ENCODE assay signal across 9 mouse cellular contexts in the genomic region with DNA sequence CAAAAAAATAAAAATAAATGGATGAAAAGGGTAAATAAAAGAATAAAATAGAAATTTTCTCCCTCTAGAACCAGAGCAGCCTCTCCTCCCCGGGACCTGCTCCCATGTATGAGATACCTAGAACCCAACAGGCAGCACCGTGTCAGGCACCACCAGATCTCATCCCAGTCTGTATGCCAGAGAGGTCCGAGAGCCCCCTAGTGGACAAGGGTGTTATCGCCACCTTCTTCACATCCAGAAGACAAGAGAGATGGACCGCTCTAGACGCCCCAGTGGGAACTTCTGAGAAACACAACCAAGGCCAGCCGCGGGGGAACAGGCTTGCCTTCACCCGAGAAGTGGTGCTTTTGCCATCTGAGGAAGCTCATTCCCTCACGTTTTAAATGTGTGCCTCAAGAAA. TPM values are rescaled to one million over a fixed set of nuclear protein-coding genes. Genes with fewer than 3 reads are reported as not detected.
DNase-seq lines count a peak whose midpoint lies in the region; ATAC-seq lines count a peak whose summit lies in the region.
"Had no signal": no experiment of that assay in that cellular context is flagged by ENCODE, and none has a peak within 500 bp of the region (broad histone marks: within the 10 kb centered on the region; RNA-seq: fewer than 3 reads in every experiment).

No protein-coding gene starts in this region.

- no peaks in the 10 kb centered on the region for H3K9me3 ChIP-seq in kidney, embryonic 15.5 days (replicated peaks)
- no peaks in the 10 kb centered on the region; the same call in 1 of the 2 replicates for H3K9me3 ChIP-seq in stomach, embryonic 14.5 days (ENCODE audit: control insufficient read depth, low read depth, low read length)

- no peak; the same call in 1 of the 2 replicates for ATAC-seq in kidney, embryonic 15.5 days (replicated peaks; ENCODE audit: low FRiP score)
- ATAC-seq in stomach, embryonic 14.5 days (ENCODE audit: insufficient number of reproducible peaks, insufficient read depth, low FRiP score, low read depth), result 0 out of 2 replicates have a peak, but pooled peaks have one; percentile 46

- H3K4me2 ChIP-seq in kidney, embryonic 15.5 days, result no peak overlapping the region
- H3K4me2 ChIP-seq in stomach, embryonic 14.5 days (replicated peaks; ENCODE audit: low read depth, low read length), result no peak overlapping the region

- H3K36me3 ChIP-seq in kidney, embryonic 15.5 days, result no peaks in the 10 kb centered on the region
- H3K36me3 ChIP-seq in stomach, embryonic 14.5 days (ENCODE audit: control insufficient read depth, insufficient read depth, low read length), result no peaks in the 10 kb centered on the region

- intact Hi-C loops in heart, postnatal 10 days (cut with DNase I), result no loop called here

- peak; percentile 78 for DNase-seq in kidney, adult 18-20 months
- peak; percentile 79 for DNase-seq in adrenal gland, postnatal 10 days
- peak; percentile 46 for DNase-seq in embryo, embryonic 11.5 days (ENCODE audit: low read depth, low spot score)
- DNase-seq in heart, postnatal 10 days, result peak; percentile 57 to 64
- peak; percentile 33 to 40 for DNase-seq in left cerebral cortex, adult 8-10 months (ENCODE audit: low spot score in 2 of 2)
- peak; percentile 77 for DNase-seq in mesoderm, embryonic 11.5 days (ENCODE audit: low read depth, low spot score)

- no peak overlapping the region for H3K4me3 ChIP-seq in kidney, embryonic 15.5 days (replicated peaks)
- no peak overlapping the region for H3K4me3 ChIP-seq in stomach, embryonic 14.5 days (ENCODE audit: low read depth, low read length)
- H3K4me3 ChIP-seq: erythroblast, embryonic 14.5 days had no signal

- no peaks in the 10 kb centered on the region for H3K27me3 ChIP-seq in kidney, embryonic 15.5 days
- no peaks in the 10 kb centered on the region for H3K27me3 ChIP-seq in stomach, embryonic 14.5 days (ENCODE audit: control insufficient read depth, insufficient read depth, low read length)

- peaks cover 15% of the 10 kb centered on the region for H3K4me1 ChIP-seq in kidney, embryonic 15.5 days
- peaks cover 4% of the 10 kb centered on the region; the same call in 1 of the 2 replicates for H3K4me1 ChIP-seq in stomach, embryonic 14.5 days (ENCODE audit: control insufficient read depth, insufficient read depth, low read length)

- WGBS in kidney, embryonic 15.5 days, result 20% methylated on average over 10 of the region's 10 CpGs
- 24% methylated on average over 10 of the region's 10 CpGs for WGBS in stomach, embryonic 14.5 days

- no peak overlapping the region for H3K9ac ChIP-seq in kidney, embryonic 15.5 days
- no peak overlapping the region for H3K9ac ChIP-seq in stomach, embryonic 14.5 days (replicated peaks; ENCODE audit: low read depth, low read length)

- H3K27ac ChIP-seq in kidney, embryonic 15.5 days, result no peak overlapping the region
- no peak overlapping the region for H3K27ac ChIP-seq in stomach, embryonic 14.5 days (ENCODE audit: low read length)

RNA-seq across cellular contexts. Expression of gene Dhrs4, which starts 20.3 kb away (rescaled TPM):
- 127 and 130 TPM in 2 replicates for polyA plus RNA-seq in kidney, embryonic 15.5 days (2015; fragmentation: Nextera tagmentation; extraction: Ambion mirVana)
- total RNA-seq in adrenal gland, postnatal 10 days (2021), result 100 to 1,000 TPM; 153 to 177 TPM
- total RNA-seq in heart, postnatal 10 days (2021), result 100 to 1,000 TPM; 132 to 137 TPM
- total RNA-seq in left cerebral cortex, adult 8-10 months (2022), result 10 to 100 TPM; 17.2 to 28.5 (median 20.8) TPM
- 49.7 and 62.4 TPM in 2 replicates for polyA plus RNA-seq in stomach, embryonic 14.5 days (2014; fragmentation: Nextera tagmentation; extraction: Ambion mirVana)

RNA-seq across cellular contexts. Expression of gene Carmil3, which starts 32.2 kb away (rescaled TPM):
- 2.4 and 2.9 TPM in 2 replicates for polyA plus RNA-seq in kidney, embryonic 15.5 days (2015; fragmentation: Nextera tagmentation; extraction: Ambion mirVana)
- 1 to 10 TPM; 5.3 to 8.5 TPM for total RNA-seq in adrenal gland, postnatal 10 days (2021)
- 1 to 10 TPM; 2.8 to 4.6 TPM for total RNA-seq in heart, postnatal 10 days (2021)
- total RNA-seq in left cerebral cortex, adult 8-10 months (2022), result 10 to 100 TPM; 39.6 to 50.3 (median 42.5) TPM
- 3.9 and 4.4 TPM in 2 replicates for polyA plus RNA-seq in stomach, embryonic 14.5 days (2014; fragmentation: Nextera tagmentation; extraction: Ambion mirVana)
- polyA plus RNA-seq: erythroblast, embryonic 14.5 days had no signal

RNA-seq across cellular contexts. Expression of gene Cpne6, which starts 52.0 kb away (rescaled TPM):
- polyA plus RNA-seq in kidney, embryonic 15.5 days (2015; fragmentation: Nextera tagmentation; extraction: Ambion mirVana), result 0.24 and 0.26 TPM in 2 replicates
- total RNA-seq in adrenal gland, postnatal 10 days (2021), result under 1 TPM; 0.09 to 0.61 TPM
- total RNA-seq in heart, postnatal 10 days (2021), result under 1 TPM in 1 of 2 experiments, not detected in 1; 0.12 TPM
- total RNA-seq in left cerebral cortex, adult 8-10 months (2022), result 100 to 1,000 TPM; 151 to 192 (median 180) TPM
- 0.19 and 0.24 TPM in 2 replicates for polyA plus RNA-seq in stomach, embryonic 14.5 days (2014; fragmentation: Nextera tagmentation; extraction: Ambion mirVana)
- polyA plus RNA-seq: erythroblast, embryonic 14.5 days had no signal

Comparison
In these comparisons a context has a peak if more than half of its experiments do, and no peak if none do; other contexts are left out.
1. RNA of gene Dhrs4, which starts 20.3 kb away (total RNA-seq): 153 to 177 TPM in adrenal gland, postnatal 10 days and 132 to 137 TPM in heart, postnatal 10 days; 17.2 to 28.5 TPM in left cerebral cortex, adult 8-10 months; every median in the first group is over 4 times any median in the second.
2. RNA of gene Carmil3, which starts 32.2 kb away (total RNA-seq): 39.6 to 50.3 TPM in left cerebral cortex, adult 8-10 months; 5.3 to 8.5 TPM in adrenal gland, postnatal 10 days and 2.8 to 4.6 TPM in heart, postnatal 10 days; every median in the first group is over 4 times any median in the second.
3. RNA of gene Cpne6, which starts 52.0 kb away (total RNA-seq): 151 to 192 TPM in left cerebral cortex, adult 8-10 months; 0.09 to 0.61 TPM in adrenal gland, postnatal 10 days and 0.12 TPM in heart, postnatal 10 days; every median in the first group is over 10 times any median in the second.
4. Peak in every context shown above with its lines, with median percentiles within 50 percentile points of each other: DNase-seq.